Mouse (Mus musculus): Measurements from ENCODE around the gene Gm10273. TPM values are rescaled to one million over a fixed set of nuclear protein-coding genes. Genes with fewer than 3 reads are reported as not detected.
A peak's percentile ranks its signal among the peaks of the same experiment; 100 is the strongest.
"Not testable (repeated sequence)": the region's sequence is repeated elsewhere in the genome, so short reads cannot be mapped to it uniquely, and the experiment has no call there.

Gm10273 gene
- polyA plus RNA-seq (2015; fragmentation: Nextera tagmentation; extraction: Ambion mirVana): 3.3 and 5.6 TPM in 2 replicates

DNA sequence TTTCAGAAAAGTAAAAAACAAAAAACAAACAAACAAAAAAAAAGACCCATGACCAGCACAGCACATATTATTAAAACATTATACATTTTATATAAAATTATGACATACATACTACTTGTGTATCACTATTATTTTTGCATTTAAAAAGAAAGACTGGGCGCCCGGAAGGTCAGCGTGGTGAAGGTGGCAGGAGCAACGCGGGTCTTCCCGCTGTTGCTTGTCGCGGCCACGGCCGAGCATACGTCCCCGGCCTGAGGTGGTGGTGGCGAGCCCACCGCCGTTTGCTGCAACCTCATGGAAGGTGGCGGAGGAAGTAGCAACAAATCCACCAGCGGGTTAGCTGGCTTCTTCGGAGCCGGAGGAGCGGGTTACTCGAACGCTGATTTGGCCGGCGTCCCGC lies at the start of gene Gm10273:
Gm10273 (plus strand) TSS at position 172 of the 400 bp plus-strand sequence.
- WGBS (ENCODE audit: insufficient replicate concordance): 86% methylated on average over 9 of the region's 25 CpGs
- H3K36me3 ChIP-seq (ENCODE audit: control insufficient read depth, insufficient read depth); H3K4me3 ChIP-seq (ENCODE audit: low read depth, low read length); ATAC-seq (ENCODE audit: low read depth); H3K9me3 ChIP-seq (replicated peaks; ENCODE audit: control insufficient read depth, low read length); H3K27me3 ChIP-seq (ENCODE audit: control insufficient read depth, insufficient read depth, low read depth, low read length); H3K4me2 ChIP-seq (ENCODE audit: low read depth, low read length); H3K27ac ChIP-seq (ENCODE audit: low read length); H3K4me1 ChIP-seq (ENCODE audit: control insufficient read depth, low read depth, low read length); H3K9ac ChIP-seq (ENCODE audit: low read depth, low read length): not testable (repeated sequence)

DNA sequence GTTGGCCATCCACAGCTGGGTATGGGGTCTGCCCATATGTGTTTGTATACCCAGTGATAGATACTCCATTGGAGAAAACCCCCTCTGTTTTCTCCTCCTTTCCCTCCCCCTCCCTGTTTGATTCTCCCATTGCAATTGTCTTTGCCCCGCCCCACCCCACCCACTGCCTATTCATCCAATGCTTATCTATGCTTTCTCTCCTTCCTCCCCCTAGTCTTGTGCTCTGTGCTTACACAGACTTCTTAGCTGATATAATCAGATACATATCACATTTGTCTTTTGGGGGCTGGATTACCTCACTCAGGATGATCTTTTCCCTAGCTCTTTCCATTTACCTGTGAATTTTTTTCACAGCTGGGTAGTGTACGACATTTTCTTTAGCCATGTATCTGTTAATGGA lies 48.9 kb upstream of the Gm10273 start:
- no peak for ATAC-seq (ENCODE audit: low read depth)
- Histone ChIP-seq H3K4me3 (ENCODE audit: low read depth, low read length) (no peak overlapping the region), H3K9me3 (replicated peaks; ENCODE audit: control insufficient read depth, low read length) (no peaks in the 10 kb centered on the region), H3K9ac (ENCODE audit: low read depth, low read length) (no peak overlapping the region), H3K27ac (ENCODE audit: low read length) (peak overlapping the region; percentile 71), H3K36me3 (ENCODE audit: control insufficient read depth, insufficient read depth) (peaks cover 15% of the 10 kb centered on the region), H3K4me2 (ENCODE audit: low read depth, low read length) (peak overlapping the region; percentile 22; the same call in 1 of the 2 replicates), H3K4me1 (ENCODE audit: control insufficient read depth, low read depth, low read length) (peaks cover 29% of the 10 kb centered on the region), H3K27me3 (ENCODE audit: control insufficient read depth, insufficient read depth, low read depth, low read length) (no peaks in the 10 kb centered on the region)
- 61% methylated on average over 2 of the region's 2 CpGs for WGBS (ENCODE audit: insufficient replicate concordance)

DNA sequence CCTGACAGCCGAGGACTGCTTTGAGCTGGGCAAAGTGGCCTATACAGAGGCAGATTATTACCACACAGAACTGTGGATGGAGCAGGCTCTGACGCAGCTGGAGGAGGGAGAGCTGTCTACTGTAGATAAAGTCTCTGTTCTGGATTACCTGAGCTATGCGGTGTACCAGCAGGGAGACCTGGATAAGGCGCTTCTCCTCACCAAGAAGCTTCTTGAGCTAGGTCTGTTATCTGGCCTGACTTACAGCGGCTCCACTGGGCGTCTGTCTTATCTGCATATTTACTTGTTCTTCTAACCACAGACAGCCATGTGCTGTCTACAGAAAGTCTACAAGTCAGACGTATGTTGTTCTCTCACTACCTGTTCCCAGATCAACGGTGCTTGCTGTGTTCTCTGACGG lies 47.2 kb upstream of the Gm10273 start:
- Histone ChIP-seq H3K9me3 (replicated peaks; ENCODE audit: control insufficient read depth, low read length) (no peaks in the 10 kb centered on the region), H3K4me1 (ENCODE audit: control insufficient read depth, low read depth, low read length) (peaks cover 29% of the 10 kb centered on the region), H3K36me3 (ENCODE audit: control insufficient read depth, insufficient read depth) (peaks cover 17% of the 10 kb centered on the region), H3K9ac (ENCODE audit: low read depth, low read length) (peak overlapping the region; percentile 25; the same call in 1 of the 2 replicates), H3K4me3 (ENCODE audit: low read depth, low read length) (no peak overlapping the region), H3K27me3 (ENCODE audit: control insufficient read depth, insufficient read depth, low read depth, low read length) (no peaks in the 10 kb centered on the region), H3K4me2 (ENCODE audit: low read depth, low read length) (peak overlapping the region; percentile 35), H3K27ac (ENCODE audit: low read length) (peak overlapping the region; percentile 89)
- WGBS (ENCODE audit: insufficient replicate concordance): 30% methylated on average over 9 of the region's 9 CpGs
- ATAC-seq (ENCODE audit: low read depth): peak; percentile 99

DNA sequence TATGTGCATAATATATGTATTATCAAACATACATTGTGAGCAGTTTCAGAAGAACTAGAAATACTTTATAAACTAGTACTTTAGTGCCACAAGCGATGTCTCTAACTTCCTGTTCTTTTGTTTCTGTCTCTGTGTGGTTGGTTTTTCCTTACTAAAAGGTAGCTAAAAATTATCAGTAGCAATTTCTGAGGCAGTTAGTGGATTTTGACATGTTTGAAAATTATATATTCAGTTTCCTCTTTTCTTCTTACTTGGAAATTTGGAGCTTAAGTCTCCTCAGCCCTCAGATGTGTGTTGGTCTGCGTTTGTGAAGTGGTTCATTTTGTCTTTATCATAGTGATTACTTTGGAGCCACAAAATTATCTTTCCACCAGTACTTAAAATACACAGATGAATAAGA lies 45.9 kb upstream of the Gm10273 start:
- no peak for ATAC-seq (ENCODE audit: low read depth)
- 49% methylated on average over 2 of the region's 2 CpGs for WGBS (ENCODE audit: insufficient replicate concordance)
- H3K4me3 ChIP-seq (ENCODE audit: low read depth, low read length): no peak overlapping the region
- H3K27ac ChIP-seq (ENCODE audit: low read length): no peak overlapping the region
- H3K27me3 ChIP-seq (ENCODE audit: control insufficient read depth, insufficient read depth, low read depth, low read length): no peaks in the 10 kb centered on the region
- H3K36me3 ChIP-seq (ENCODE audit: control insufficient read depth, insufficient read depth): peaks cover 20% of the 10 kb centered on the region
- no peak overlapping the region for H3K9ac ChIP-seq (ENCODE audit: low read depth, low read length)
- H3K4me2 ChIP-seq (ENCODE audit: low read depth, low read length): no peak overlapping the region
- no peaks in the 10 kb centered on the region for H3K9me3 ChIP-seq (replicated peaks; ENCODE audit: control insufficient read depth, low read length)
- peaks cover 29% of the 10 kb centered on the region for H3K4me1 ChIP-seq (ENCODE audit: control insufficient read depth, low read depth, low read length)

DNA sequence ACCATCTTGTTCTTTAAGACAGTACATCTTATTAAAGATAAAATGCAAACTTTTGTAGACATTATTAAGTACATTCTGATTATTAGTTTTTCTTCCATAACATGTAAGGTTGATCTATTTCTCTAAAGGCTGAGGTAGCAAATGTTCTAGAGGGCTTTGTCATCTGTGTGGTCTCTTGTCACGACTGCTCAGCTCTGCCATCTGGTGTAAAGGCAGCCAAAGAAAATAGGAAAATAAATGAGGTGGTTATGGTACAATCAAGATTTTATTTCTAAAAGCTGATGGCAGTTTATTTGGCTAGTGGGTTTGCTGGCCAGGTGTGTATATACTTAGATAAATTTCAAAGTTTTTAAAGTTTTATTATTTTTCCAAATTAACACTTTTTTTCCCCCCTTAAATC lies 42.4 kb upstream of the Gm10273 start:
- ATAC-seq (ENCODE audit: low read depth): no peak
- WGBS (ENCODE audit: insufficient replicate concordance): 48% methylated on average over 1 of the region's 1 CpGs

DNA sequence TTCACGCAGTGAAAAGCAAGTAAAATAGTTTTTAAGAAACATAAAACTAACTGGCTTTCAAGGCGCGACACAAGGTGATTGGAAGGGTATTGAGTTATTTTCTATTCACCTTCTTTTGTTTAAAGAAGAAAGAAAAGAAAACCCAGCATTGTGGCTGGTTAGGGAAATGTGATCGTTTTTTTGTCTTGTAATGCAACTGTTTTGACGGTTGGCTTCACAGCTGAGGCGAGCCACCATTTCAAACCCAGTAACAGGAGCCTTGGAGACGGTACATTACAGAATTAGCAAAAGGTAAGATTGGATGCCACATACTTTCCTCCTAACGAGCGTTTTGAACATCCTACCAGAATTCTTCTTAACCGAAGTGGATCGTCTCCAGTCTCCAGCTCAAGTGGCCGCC lies 41.3 kb upstream of the Gm10273 start:
- Histone ChIP-seq H3K4me1 (ENCODE audit: control insufficient read depth, low read depth, low read length) (no peaks in the 10 kb centered on the region; the same call in 1 of the 2 replicates), H3K27ac (ENCODE audit: low read length) (no peak overlapping the region), H3K9me3 (replicated peaks; ENCODE audit: control insufficient read depth, low read length) (no peaks in the 10 kb centered on the region), H3K4me3 (ENCODE audit: low read depth, low read length) (no peak overlapping the region), H3K27me3 (ENCODE audit: control insufficient read depth, insufficient read depth, low read depth, low read length) (no peaks in the 10 kb centered on the region), H3K4me2 (ENCODE audit: low read depth, low read length) (no peak overlapping the region), H3K9ac (ENCODE audit: low read depth, low read length) (no peak overlapping the region), H3K36me3 (ENCODE audit: control insufficient read depth, insufficient read depth) (peaks cover 23% of the 10 kb centered on the region)
- WGBS (ENCODE audit: insufficient replicate concordance): 85% methylated on average over 12 of the region's 12 CpGs
- ATAC-seq (ENCODE audit: low read depth): no peak

More for the DNA sequence above, 42.4 kb upstream of the Gm10273 start:
- Histone ChIP-seq H3K4me3 (ENCODE audit: low read depth, low read length) (no peak overlapping the region), H3K36me3 (ENCODE audit: control insufficient read depth, insufficient read depth) (peaks cover 23% of the 10 kb centered on the region), H3K4me2 (ENCODE audit: low read depth, low read length) (no peak overlapping the region), H3K9me3 (replicated peaks; ENCODE audit: control insufficient read depth, low read length) (no peaks in the 10 kb centered on the region), H3K4me1 (ENCODE audit: control insufficient read depth, low read depth, low read length) (peaks cover 6% of the 10 kb centered on the region; the same call in 1 of the 2 replicates), H3K27ac (ENCODE audit: low read length) (no peak overlapping the region), H3K27me3 (ENCODE audit: control insufficient read depth, insufficient read depth, low read depth, low read length) (no peaks in the 10 kb centered on the region), H3K9ac (ENCODE audit: low read depth, low read length) (no peak overlapping the region)

DNA sequence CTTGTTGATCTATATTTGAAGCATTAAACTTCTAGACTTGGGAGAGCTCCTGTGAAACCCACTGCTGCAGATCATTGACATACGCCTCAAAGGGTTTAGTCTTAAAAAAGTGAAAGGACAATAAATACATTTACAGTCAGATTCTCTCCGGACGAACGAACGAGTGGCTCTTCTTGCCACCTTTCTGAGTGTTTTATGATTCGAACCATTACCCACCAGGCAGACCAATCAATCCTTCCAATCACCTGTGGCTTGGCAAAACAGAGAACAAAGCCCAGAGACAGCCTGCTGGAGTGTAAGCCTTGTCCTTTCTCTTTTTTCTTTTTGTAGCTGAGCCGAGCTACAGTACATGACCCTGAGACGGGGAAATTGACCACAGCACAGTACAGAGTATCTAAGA lies 40.4 kb upstream of the Gm10273 start:
- H3K9ac ChIP-seq (ENCODE audit: low read depth, low read length): no peak overlapping the region
- H3K4me1 ChIP-seq (ENCODE audit: control insufficient read depth, low read depth, low read length): no peaks in the 10 kb centered on the region; the same call in 1 of the 2 replicates
- no peak for ATAC-seq (ENCODE audit: low read depth)
- peaks cover 22% of the 10 kb centered on the region for H3K36me3 ChIP-seq (ENCODE audit: control insufficient read depth, insufficient read depth)
- H3K9me3 ChIP-seq (replicated peaks; ENCODE audit: control insufficient read depth, low read length): no peaks in the 10 kb centered on the region
- H3K27ac ChIP-seq (ENCODE audit: low read length): no peak overlapping the region
- H3K27me3 ChIP-seq (ENCODE audit: control insufficient read depth, insufficient read depth, low read depth, low read length): no peaks in the 10 kb centered on the region
- WGBS (ENCODE audit: insufficient replicate concordance): 81% methylated on average over 8 of the region's 8 CpGs
- H3K4me2 ChIP-seq (ENCODE audit: low read depth, low read length): no peak overlapping the region
- no peak overlapping the region for H3K4me3 ChIP-seq (ENCODE audit: low read depth, low read length)

DNA sequence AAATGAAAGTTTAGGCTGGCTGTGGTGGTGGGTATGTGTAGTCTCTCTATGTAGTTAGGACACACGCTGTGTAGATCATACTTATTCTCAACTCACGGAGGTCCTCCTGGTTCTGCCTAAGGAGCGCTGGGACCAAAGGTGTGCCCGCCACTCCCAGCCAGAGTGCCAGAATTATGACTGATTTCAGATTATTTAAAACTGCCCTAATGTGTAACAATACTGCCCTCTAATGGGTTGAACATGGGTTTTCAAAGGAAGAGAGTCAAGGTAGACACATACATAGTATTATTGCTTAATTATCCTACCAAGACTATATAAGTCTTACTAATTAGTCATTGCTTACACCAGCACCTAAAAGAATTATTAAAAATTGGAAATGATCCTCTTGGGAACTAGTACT lies 36.7 kb upstream of the Gm10273 start:
- Histone ChIP-seq H3K4me1 (ENCODE audit: control insufficient read depth, low read depth, low read length) (peaks cover 3% of the 10 kb centered on the region), H3K9me3 (replicated peaks; ENCODE audit: control insufficient read depth, low read length) (no peaks in the 10 kb centered on the region), H3K9ac (ENCODE audit: low read depth, low read length) (no peak overlapping the region), H3K36me3 (ENCODE audit: control insufficient read depth, insufficient read depth) (peaks cover 23% of the 10 kb centered on the region), H3K27ac (ENCODE audit: low read length) (no peak overlapping the region), H3K27me3 (ENCODE audit: control insufficient read depth, insufficient read depth, low read depth, low read length) (no peaks in the 10 kb centered on the region), H3K4me2 (ENCODE audit: low read depth, low read length) (no peak overlapping the region), H3K4me3 (ENCODE audit: low read depth, low read length) (no peak overlapping the region)
- no peak for ATAC-seq (ENCODE audit: low read depth)
- 73% methylated on average over 4 of the region's 4 CpGs for WGBS (ENCODE audit: insufficient replicate concordance)

DNA sequence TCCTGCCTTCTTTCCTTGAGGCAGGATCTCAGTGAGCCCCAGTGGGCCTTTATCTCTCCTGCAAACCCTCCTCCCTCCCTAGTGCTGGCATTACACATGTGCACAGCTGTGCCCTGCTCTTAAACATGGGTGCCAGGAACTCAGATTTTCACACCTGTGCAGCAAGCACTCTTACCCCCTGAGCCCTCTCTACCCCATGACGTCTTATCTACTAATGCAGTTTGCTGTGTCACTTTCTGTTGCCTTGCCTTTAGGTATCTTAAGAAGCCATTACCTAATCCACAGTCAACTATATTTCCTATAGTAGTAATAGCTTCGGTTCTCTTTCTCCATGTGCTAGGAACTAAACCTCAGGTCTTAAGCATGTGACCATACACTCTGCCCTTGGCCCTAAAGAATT lies 32.2 kb upstream of the Gm10273 start:
- peak; percentile 47; the same call in 1 of the 2 replicates for ATAC-seq (ENCODE audit: low read depth)
- Histone ChIP-seq H3K4me1 (ENCODE audit: control insufficient read depth, low read depth, low read length) (peaks cover 6% of the 10 kb centered on the region), H3K9me3 (replicated peaks; ENCODE audit: control insufficient read depth, low read length) (no peaks in the 10 kb centered on the region), H3K36me3 (ENCODE audit: control insufficient read depth, insufficient read depth) (peaks cover 13% of the 10 kb centered on the region), H3K4me3 (ENCODE audit: low read depth, low read length) (no peak overlapping the region), H3K27ac (ENCODE audit: low read length) (no peak overlapping the region), H3K27me3 (ENCODE audit: control insufficient read depth, insufficient read depth, low read depth, low read length) (no peaks in the 10 kb centered on the region), H3K4me2 (ENCODE audit: low read depth, low read length) (no peak overlapping the region), H3K9ac (ENCODE audit: low read depth, low read length) (no peak overlapping the region)
- 29% methylated on average over 2 of the region's 2 CpGs for WGBS (ENCODE audit: insufficient replicate concordance)

Measured in liver, embryonic 16.5 days (tissue).